Mouse (Mus musculus) gastrocnemius, postnatal 36 days (tissue): ENCODE measurements around the gene Vasp. TPM values are rescaled to one million over a fixed set of nuclear protein-coding genes. Genes with fewer than 3 reads are reported as not detected.
A peak's percentile ranks its signal among the peaks of the same experiment; 100 is the strongest.

Source experiments
- DNase-seq, 2 experiments: peaks; one replicate each; pipeline ENCODE4 v3.0.0; 2022
- intact Hi-C: fragments of 180-260 bp; cut with DNase I; formaldehyde crosslinking; loops from one replicate; pipeline ENCODE4 v1.15.1; 2025
- total RNA-seq, 2 experiments: library from RNA; stranded (reverse); gene quantifications; 2 replicates each; pipeline ENCODE4 v1.2.3; 2021

Vasp gene
- total RNA-seq, 2 experiments from 2014 or later = 15.9 to 20.6 TPM

DNA sequence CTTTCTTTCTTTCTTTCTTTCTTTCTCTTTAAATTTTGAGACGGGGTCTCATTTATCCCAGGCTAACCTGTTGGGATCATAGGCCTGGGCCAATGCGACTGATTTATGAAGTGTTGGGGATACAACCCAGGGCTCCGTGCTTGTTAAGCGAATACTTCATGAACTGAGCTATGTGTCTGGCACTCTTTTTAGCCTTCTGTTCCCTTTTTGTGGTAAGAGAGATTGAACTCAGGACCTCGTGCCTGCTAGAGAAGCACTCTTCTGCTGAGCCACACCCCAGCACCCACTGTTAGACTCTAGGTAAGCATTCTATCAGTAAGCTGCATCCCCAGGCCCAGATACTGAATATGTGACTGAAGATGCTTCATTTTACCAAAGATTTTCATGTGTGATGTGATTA lies 54.1 kb downstream of the Vasp start:
- no peak for DNase-seq
- intact Hi-C loops = no loop called here

DNA sequence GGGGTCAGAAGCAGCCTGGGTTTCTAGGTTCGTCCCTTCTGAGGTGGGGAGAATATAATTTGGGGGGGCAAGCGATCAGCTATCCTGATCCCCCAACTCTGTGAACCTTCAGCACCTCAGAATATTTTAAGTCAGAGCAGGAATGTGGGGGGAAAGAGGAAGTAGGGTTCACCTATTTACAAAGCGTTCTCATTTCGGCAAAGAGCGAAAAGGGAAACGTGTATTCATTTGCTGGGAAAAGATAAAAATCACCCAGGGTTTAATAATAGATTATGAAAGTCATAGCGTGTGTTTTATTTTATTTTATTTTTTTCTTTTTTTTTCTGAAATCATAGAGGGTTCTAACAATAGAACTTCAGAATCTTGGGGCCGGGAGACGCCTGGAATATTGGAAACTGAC lies 56.7 kb downstream of the Vasp start:
- intact Hi-C loops = no loop called here
- DNase-seq = no peak

DNA sequence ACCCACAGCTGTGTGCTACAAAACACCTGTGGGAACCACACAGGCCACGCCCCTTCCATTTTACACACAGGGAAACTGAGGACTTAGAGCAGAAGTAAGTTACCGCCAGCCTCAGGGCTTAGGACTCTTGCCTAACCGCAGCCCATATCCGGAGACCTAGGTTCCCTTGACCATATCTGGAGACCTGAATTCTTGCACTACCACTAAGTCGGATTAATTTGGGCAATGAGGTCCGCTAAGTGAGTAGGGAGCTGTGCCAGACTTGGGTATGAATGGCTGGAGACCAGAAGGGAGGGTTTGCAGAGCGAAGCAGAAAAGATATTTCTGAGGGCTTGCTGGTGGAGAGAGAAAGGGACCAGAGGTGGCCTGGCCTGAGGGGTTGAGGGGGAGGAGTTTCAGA lies 57.2 kb downstream of the Vasp start:
- intact Hi-C loops = no loop called here
- no peak for DNase-seq

DNA sequence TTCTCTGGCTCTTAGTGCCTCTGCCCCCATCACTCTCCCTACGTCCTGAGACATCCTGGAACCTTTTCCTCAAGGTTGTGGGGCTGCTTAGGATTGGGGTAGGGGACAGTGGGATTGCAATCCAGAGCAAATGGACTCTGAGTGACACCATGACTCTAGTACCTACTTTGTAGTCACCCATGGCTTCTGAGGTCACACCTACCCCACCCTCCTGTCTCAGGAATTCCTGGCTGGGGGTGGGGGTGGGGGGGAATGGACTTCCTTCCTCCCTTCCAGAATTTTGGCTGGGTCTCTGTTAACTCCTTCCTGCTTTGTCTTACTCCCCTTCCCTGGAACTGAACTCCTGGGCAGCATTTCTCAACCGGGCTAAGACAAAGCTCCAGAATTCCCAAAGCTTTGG lies 58.2 kb downstream of the Vasp start:
- intact Hi-C loops = no loop called here
- DNase-seq = no peak

DNA sequence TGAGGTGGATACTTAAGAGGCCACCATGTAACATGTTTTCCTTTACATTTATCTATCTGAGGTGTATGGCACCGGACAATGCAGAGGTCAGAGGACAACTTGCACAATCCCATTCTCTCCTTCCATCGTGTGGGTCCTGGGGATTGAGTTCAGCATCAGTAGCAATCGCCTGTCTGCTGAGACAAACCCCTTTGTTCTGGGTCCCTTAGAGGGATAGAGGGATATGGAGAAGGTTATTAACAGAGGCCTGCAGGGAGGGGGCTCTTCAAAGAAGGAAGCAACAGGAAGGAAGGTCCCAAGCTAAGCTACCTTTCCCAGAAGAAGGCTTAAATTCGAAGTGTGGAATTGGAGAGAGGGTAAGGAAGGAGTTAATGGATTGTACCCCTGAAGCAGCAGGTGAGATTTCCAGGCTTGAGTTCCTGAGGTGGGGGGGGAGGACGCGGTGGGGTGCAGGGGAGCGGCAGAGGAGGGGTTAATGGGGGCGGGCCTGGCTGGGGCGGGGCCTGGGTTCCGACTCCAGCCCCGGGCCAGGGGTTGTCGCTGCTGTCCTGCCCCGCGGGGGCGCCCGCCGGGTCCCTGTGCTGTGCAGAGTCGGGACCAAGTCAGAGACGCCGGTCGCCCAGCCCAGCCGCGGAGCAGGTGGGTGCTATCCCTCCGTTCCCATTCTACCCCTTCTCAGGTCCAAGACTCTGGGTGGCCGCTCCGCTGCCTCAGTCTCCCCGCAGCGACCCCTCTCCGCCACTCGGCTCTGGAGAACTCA lies 59.4 kb downstream of the Vasp start, which contains the start of gene Gpr4:
Gene Gpr4 (plus strand): TSS at position 543 of the 760 bp plus-strand sequence.
- intact Hi-C loops = no loop called here
- DNase-seq = peak; percentile 24 to 31

DNA sequence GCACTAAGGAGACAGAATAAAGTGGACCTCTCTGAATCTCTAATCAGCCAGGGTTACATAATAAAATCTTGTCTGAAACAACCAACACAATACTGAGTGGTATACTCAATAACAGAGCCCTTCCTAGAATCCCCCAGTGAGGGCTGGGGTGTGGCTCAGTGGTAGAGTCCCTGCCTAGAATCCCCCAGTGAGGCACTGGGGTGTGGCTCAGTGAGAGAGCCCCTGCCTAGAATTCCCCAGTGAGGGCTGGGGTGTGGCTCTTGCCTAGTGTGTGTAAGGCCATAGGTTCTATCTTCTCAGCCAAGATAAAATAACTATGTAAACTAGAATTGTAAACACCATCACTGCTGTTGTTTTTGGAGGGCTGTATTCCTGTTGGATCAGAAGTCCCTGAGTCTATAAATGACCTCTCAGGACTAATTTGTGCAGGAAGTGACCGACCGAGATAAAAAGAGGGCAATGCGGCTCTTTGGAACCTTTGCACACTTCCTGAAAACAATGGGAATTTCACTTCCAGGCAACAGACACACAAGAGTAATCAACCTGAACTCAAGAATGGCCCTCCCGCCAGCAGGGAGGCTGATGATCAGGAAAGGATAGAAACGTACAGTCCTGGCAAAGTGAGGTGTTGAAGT lies 60.5 kb downstream of the Vasp start:
- intact Hi-C loops = no loop called here
- DNase-seq = no peak

DNA sequence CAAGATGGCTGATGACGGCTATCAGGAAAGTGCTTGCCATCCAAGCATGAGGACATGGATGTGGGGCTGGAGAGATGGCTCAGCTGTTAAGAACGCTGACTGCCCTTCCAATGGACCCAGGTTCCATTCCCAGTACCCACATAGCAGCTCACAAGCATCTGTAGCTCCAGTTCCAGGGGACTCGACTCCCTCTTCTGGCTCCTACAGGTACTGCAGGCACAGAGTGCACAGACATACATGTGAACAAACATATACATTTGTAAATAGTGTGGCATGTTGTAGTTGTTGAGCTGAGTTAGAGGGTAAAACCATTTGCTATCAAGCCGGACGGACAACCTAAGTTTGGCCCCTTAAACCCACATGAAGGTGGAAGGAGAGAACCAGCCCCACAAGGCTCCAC lies 61.6 kb downstream of the Vasp start:
- intact Hi-C loops = no loop called here

DNA sequence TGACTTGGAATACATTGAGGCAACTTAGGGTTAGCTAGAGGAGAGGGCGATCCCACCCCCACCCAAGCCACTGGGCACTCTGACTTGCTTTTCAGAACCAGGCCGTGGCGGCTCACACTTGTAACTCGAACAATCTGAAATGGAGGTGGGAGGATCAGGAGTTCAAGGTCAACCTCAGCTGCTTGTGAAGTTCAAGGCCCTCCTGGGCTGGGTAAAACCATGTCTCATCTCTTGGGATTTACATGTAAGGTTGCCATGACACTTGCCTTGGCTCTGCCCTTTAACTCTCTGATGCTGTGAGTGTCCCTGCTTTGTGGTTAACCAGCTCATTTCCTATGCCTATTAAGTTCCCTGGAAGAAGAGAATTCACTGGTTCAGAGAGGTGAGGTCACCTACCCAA lies 62.1 kb downstream of the Vasp start:
- intact Hi-C loops = loop anchor here (5.0 kb wide), 1 partner anchor 52 kb away; no protein-coding TSS in a partner anchor
- DNase-seq = no peak

More for the DNA sequence above, 61.6 kb downstream of the Vasp start:
- DNase-seq = no peak

DNA sequence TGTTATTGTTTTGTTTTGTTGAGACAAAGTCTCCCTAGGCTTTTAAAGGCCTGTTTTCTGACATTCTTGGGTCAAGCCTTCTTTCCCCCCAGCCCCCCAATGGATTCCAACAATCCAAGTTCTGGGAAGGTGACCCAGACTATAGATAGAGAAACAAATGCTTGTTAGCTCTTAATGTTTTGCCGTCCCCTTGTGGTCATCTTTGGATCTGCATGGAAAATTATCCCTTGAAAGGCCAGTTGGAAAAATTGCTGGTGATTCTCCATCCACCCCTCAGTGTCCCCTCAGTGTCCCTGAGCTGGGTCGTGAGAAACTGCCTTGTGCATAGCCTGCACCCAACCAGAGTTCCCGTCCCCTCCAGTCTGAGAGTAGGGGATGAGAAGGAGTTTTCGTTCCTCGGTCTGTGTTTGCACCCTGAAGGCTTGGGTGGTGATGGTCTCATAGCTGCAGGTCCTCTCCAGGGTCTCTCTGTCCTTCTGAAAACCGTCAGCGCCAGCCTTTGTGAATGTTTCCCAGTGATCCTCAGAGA lies 62.6 kb downstream of the Vasp start:
- intact Hi-C loops = loop anchor here (5.0 kb wide), 1 partner anchor 52 kb away; no protein-coding TSS in a partner anchor
- DNase-seq = peak in 1 of 2 experiments; percentile 26

DNA sequence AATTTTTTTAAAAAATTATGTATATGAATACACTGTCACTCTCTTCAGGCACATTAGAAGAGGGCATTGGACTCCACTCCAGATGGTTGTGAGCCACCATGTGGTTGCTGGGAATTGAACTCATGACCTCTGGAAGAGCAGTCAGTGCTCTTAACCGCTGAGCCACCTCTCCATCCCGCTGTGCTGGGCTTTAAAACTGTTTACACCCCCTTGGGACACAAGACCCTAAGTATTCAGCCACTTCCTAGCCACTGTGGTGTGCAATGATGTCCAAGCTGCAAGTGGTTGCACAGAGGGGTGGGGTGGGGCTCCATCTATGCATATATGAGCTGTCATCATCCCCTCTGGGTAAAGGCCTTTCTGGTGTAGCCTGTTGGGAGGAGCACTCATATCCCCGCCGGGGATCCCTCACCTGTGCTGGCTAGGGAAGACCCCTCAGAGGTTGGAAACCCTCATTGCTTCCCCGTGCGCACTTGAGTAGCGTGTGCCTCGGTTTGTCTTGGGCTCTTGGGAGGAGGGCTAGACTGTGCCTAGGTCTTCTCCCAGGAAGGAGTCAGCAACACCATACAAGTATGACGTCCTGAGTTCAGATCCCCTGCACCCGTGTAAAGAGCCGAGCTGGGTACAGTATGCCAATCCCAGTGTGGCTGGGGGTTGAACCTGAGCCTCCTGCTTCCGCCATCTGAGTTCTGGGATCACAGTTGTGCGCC lies 63.3 kb downstream of the Vasp start:
- intact Hi-C loops = loop anchor here (5.0 kb wide), 1 partner anchor 51 kb away; no protein-coding TSS in a partner anchor
- DNase-seq = no peak

Other genes starting within 250 kb of the Vasp start
- gene Foxa3, start 248.3 kb downstream of the Vasp start, total RNA-seq = not detected
- 10 to 100 TPM; 61.8 to 65.7 TPM for gene Sympk, start 247.4 kb downstream of the Vasp start, total RNA-seq
- gene Rsph6a, start 217.1 kb downstream of the Vasp start, total RNA-seq = not detected
- gene Dmwd, start 195.6 kb downstream of the Vasp start, total RNA-seq = 10 to 100 TPM; 21.6 to 26.1 TPM
- 100 to 1,000 TPM; 272 to 309 TPM for gene Dmpk, start 188.0 kb downstream of the Vasp start, total RNA-seq
- gene Six5, start 177.2 kb downstream of the Vasp start, total RNA-seq = 1 to 10 TPM; 1.2 to 1.5 TPM
- gene Gm4969, start 153.4 kb downstream of the Vasp start, total RNA-seq = not detected
- gene Fbxo46, start 152.0 kb downstream of the Vasp start, total RNA-seq = 1 to 10 TPM; 2.0 to 2.8 TPM
- 1 to 10 TPM; 1.5 to 2.0 TPM for gene Qpctl, start 122.5 kb downstream of the Vasp start, total RNA-seq
- gene Snrpd2, start 122.1 kb downstream of the Vasp start, total RNA-seq = 10 to 100 TPM; 47.3 to 49.9 TPM
- not detected for gene Gipr, start 105.7 kb downstream of the Vasp start, total RNA-seq
- 1 to 10 TPM; 9.6 to 10.0 TPM for gene Eml2, start 95.4 kb downstream of the Vasp start, total RNA-seq
- 1 to 10 TPM; 2.2 to 2.6 TPM for gene Gpr4, start 59.3 kb downstream of the Vasp start, total RNA-seq
- 10 to 100 TPM; 36.9 to 39.9 TPM for gene Opa3, start 43.5 kb downstream of the Vasp start, total RNA-seq
- under 1 TPM in 1 of 2 experiments, not detected in 1; 0.35 TPM for gene Ppm1n, start 8.2 kb upstream of the Vasp start, total RNA-seq
- 1,000 to 10,000 TPM in 1 of 2 experiments, 100 to 1,000 TPM in 1; 974 to 1,054 TPM for gene Rtn2, start 10.8 kb upstream of the Vasp start, total RNA-seq
- gene Fosb, start 38.2 kb upstream of the Vasp start, total RNA-seq = under 1 TPM; 0.15 to 0.31 TPM
- gene Ercc1, start 73.0 kb upstream of the Vasp start, total RNA-seq = 10 to 100 TPM; 24.5 to 29.0 TPM
- 10 to 100 TPM in 1 of 2 experiments, 1 to 10 TPM in 1; 9.3 to 10.2 TPM for gene Cd3eap, start 87.7 kb upstream of the Vasp start, total RNA-seq
- 1 to 10 TPM; 2.4 to 2.6 TPM for gene Ppp1r13l, start 87.9 kb upstream of the Vasp start, total RNA-seq
- gene Ercc2, start 110.2 kb upstream of the Vasp start, total RNA-seq = 1 to 10 TPM; 8.5 to 9.8 TPM
- under 1 TPM; 0.25 to 0.38 TPM for gene Klc3, start 132.3 kb upstream of the Vasp start, total RNA-seq
- gene Ckm, start 133.0 kb upstream of the Vasp start, total RNA-seq = over 10,000 TPM; 41,999 to 48,159 TPM
- 10 to 100 TPM; 14.9 to 15.5 TPM for gene Mark4, start 187.0 kb upstream of the Vasp start, total RNA-seq
- gene Exoc3l2, start 191.5 kb upstream of the Vasp start, total RNA-seq = under 1 TPM; 0.51 to 0.72 TPM
- gene Bloc1s3, start 236.6 kb upstream of the Vasp start, total RNA-seq = 1 to 10 TPM; 1.5 to 1.7 TPM
- 1 to 10 TPM; 6.4 to 8.8 TPM for gene Trappc6a, start 236.6 kb upstream of the Vasp start, total RNA-seq
- not detected for gene Nkpd1, start 246.0 kb upstream of the Vasp start, total RNA-seq